Mouse (Mus musculus): Measurements from ENCODE around the gene Mpp6. TPM values are rescaled to one million over a fixed set of nuclear protein-coding genes. Genes with fewer than 3 reads are reported as not detected.

Mpp6 gene
- polyA plus RNA-seq, 2 experiments = 33.9 to 64.8 TPM

DNA sequence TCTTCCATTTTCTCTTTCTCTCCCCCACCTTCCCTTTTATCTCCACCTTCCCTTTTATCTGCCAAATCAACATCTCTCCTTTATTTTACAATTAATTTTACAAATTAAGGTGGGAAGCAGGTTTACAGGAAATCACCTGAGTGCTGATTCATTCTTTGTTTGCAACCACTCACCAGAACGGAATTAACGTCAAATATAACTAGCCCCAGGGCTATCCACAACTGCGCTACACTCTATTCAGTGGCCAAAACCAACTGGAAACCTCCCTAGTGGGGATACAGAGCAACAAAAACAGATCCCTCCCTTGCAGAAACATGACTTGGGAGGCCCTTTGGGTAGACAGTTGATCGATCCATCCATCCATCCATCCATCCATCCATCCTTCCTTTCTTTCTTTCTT, 58.8 kb downstream of the Mpp6 start:
- Histone ChIP-seq H3K4me3 (replicated peaks; ENCODE audit: low read length) (no peak overlapping the region), H3K4me2 (replicated peaks; ENCODE audit: low read depth, low read length, severe bottlenecking) (no peak overlapping the region), H3K27ac (replicated peaks; ENCODE audit: low read depth, low read length) (no peak overlapping the region), H3K4me1 (ENCODE audit: control insufficient read depth, insufficient read depth, low read length) (no peaks in the 10 kb centered on the region), H3K9ac (ENCODE audit: low read depth, low read length, severe bottlenecking) (no peak overlapping the region), H3K27me3 (ENCODE audit: control insufficient read depth, insufficient read depth, low read length) (no peaks in the 10 kb centered on the region), H3K36me3 (ENCODE audit: control insufficient read depth, insufficient read depth, low read length) (peaks cover 7% of the 10 kb centered on the region), H3K9me3 (ENCODE audit: control insufficient read depth, low read length) (peaks cover 8% of the 10 kb centered on the region; the same call in 1 of the 2 replicates)
- WGBS = 85% methylated on average over 4 of the region's 4 CpGs
- TF ChIP-seq POLR2A (IDR thresholded peaks at IDR 0.05; ENCODE audit: borderline replicate concordance, extremely low read depth, insufficient read depth, insufficient read length) = no peak
- DNase-seq (ENCODE audit: low spot score) = no peak
- no peak for ATAC-seq (ENCODE audit: low FRiP score, low read depth)

DNA sequence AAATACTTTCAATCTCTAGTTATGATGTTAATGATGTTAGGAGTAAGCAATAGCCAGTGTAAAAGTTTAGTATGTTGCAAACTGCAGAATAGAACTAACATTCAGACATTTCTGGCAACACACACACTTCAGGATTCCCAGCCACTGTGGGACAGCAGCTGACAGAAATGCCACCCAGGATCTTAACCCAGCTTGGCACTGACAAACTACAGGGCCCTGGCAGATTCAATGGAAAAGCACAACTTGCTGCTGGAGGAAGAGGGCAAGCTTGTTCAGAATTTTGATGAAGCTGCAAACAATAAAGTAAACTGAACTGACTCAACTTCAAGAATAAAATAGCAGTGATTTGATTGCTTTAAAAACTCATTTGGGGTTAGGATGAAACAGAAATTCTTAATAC, 59.7 kb downstream of the Mpp6 start:
- H3K9ac ChIP-seq (ENCODE audit: low read depth, low read length, severe bottlenecking) = no peak overlapping the region
- H3K4me3 ChIP-seq (replicated peaks; ENCODE audit: low read length) = no peak overlapping the region
- no peaks in the 10 kb centered on the region for H3K27me3 ChIP-seq (ENCODE audit: control insufficient read depth, insufficient read depth, low read length)
- peaks cover 7% of the 10 kb centered on the region for H3K36me3 ChIP-seq (ENCODE audit: control insufficient read depth, insufficient read depth, low read length)
- H3K4me2 ChIP-seq (replicated peaks; ENCODE audit: low read depth, low read length, severe bottlenecking) = no peak overlapping the region
- H3K4me1 ChIP-seq (ENCODE audit: control insufficient read depth, insufficient read depth, low read length) = no peaks in the 10 kb centered on the region
- peaks cover 8% of the 10 kb centered on the region; the same call in 1 of the 2 replicates for H3K9me3 ChIP-seq (ENCODE audit: control insufficient read depth, low read length)
- no peak for TF ChIP-seq POLR2A (IDR thresholded peaks at IDR 0.05; ENCODE audit: borderline replicate concordance, extremely low read depth, insufficient read depth, insufficient read length)
- no peak overlapping the region for H3K27ac ChIP-seq (replicated peaks; ENCODE audit: low read depth, low read length)
- ATAC-seq (ENCODE audit: low FRiP score, low read depth) (no peak), DNase-seq (ENCODE audit: low spot score) (no peak)

DNA sequence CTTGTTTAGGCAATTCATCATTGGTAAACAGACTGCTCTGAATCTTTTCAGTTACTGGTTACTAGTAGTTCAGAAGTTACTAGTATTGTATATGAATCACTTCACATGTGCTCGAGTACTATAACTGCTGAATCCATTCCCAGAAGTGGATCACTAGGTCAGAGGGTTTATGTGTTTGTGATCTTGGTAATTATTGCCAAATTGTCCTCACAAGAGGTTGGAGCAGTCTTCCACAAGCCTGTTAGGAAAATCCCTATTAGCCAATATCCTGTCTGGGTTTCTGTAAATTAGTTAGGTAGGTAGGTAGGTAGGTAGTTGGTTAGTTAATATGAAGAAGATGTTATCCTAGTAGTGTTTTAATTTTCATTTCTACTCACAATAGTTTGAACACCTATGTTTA, 65.7 kb downstream of the Mpp6 start:
- H3K27ac ChIP-seq (replicated peaks; ENCODE audit: low read depth, low read length) = no peak overlapping the region
- no peak for DNase-seq (ENCODE audit: low spot score)
- no peak for ATAC-seq (ENCODE audit: low FRiP score, low read depth)
- H3K4me3 ChIP-seq (replicated peaks; ENCODE audit: low read length) = no peak overlapping the region
- peaks cover 2% of the 10 kb centered on the region; the same call in 1 of the 2 replicates for H3K36me3 ChIP-seq (ENCODE audit: control insufficient read depth, insufficient read depth, low read length)
- peaks cover 8% of the 10 kb centered on the region; the same call in 1 of the 2 replicates for H3K9me3 ChIP-seq (ENCODE audit: control insufficient read depth, low read length)
- H3K4me2 ChIP-seq (replicated peaks; ENCODE audit: low read depth, low read length, severe bottlenecking) = no peak overlapping the region
- no peak overlapping the region for H3K9ac ChIP-seq (ENCODE audit: low read depth, low read length, severe bottlenecking)
- TF ChIP-seq POLR2A (IDR thresholded peaks at IDR 0.05; ENCODE audit: borderline replicate concordance, extremely low read depth, insufficient read depth, insufficient read length) = no peak
- H3K4me1 ChIP-seq (ENCODE audit: control insufficient read depth, insufficient read depth, low read length) = no peaks in the 10 kb centered on the region
- H3K27me3 ChIP-seq (ENCODE audit: control insufficient read depth, insufficient read depth, low read length) = no peaks in the 10 kb centered on the region
- 79% methylated on average over 1 of the region's 1 CpGs for WGBS

DNA sequence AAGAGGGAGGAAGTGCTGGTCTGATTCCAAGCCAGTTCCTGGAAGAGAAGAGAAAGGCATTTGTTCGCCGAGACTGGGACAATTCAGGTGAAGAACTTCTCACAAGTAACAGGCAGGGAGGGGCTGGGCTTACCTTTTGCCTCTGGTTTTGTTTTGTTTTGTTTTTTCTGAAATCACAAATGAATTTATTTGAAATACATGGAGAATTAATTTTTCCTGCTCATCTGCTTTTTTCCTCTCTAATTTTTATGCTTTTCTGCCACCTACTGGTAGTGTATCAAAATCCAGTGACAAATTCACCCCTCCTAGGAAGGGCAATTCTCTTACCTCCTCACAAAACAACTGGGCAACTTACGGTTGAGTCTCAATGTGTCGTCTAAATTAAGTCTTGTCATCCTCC, 70.1 kb downstream of the Mpp6 start:
- Histone ChIP-seq H3K4me3 (replicated peaks; ENCODE audit: low read length) (no peak overlapping the region), H3K27ac (replicated peaks; ENCODE audit: low read depth, low read length) (no peak overlapping the region), H3K9ac (ENCODE audit: low read depth, low read length, severe bottlenecking) (no peak overlapping the region), H3K36me3 (ENCODE audit: control insufficient read depth, insufficient read depth, low read length) (peaks cover 29% of the 10 kb centered on the region), H3K27me3 (ENCODE audit: control insufficient read depth, insufficient read depth, low read length) (no peaks in the 10 kb centered on the region), H3K9me3 (ENCODE audit: control insufficient read depth, low read length) (no peaks in the 10 kb centered on the region), H3K4me2 (replicated peaks; ENCODE audit: low read depth, low read length, severe bottlenecking) (no peak overlapping the region), H3K4me1 (ENCODE audit: control insufficient read depth, insufficient read depth, low read length) (no peaks in the 10 kb centered on the region)
- no peak for ATAC-seq (ENCODE audit: low FRiP score, low read depth)
- no peak for TF ChIP-seq POLR2A (IDR thresholded peaks at IDR 0.05; ENCODE audit: borderline replicate concordance, extremely low read depth, insufficient read depth, insufficient read length)
- 78% methylated on average over 4 of the region's 4 CpGs for WGBS
- no peak for DNase-seq (ENCODE audit: low spot score)

DNA sequence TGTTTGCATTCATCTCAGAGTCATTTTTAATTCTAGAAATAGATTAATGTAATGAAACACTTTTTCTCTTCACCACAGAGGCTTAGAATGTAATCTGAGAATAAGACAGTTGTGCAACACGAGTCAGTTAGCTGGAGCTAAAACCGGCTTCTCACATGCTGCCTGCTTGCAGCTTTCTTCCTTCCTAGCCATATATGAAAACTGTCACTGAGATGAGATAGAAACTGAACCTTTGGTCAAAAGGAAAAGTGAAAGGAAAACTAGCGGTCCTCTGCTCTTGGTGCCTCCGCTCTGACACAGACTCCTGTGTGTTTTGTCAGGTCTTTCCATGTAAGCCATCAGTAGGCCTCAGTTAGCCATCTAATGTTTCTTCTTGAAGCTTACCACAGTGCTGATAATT, 77.9 kb downstream of the Mpp6 start:
- Histone ChIP-seq H3K27ac (replicated peaks; ENCODE audit: low read depth, low read length) (no peak overlapping the region), H3K36me3 (ENCODE audit: control insufficient read depth, insufficient read depth, low read length) (peaks cover 28% of the 10 kb centered on the region), H3K4me1 (ENCODE audit: control insufficient read depth, insufficient read depth, low read length) (0 out of 2 replicates have a peak, but pooled peaks cover 4% of the 10 kb centered on the region), H3K27me3 (ENCODE audit: control insufficient read depth, insufficient read depth, low read length) (no peaks in the 10 kb centered on the region), H3K9ac (ENCODE audit: low read depth, low read length, severe bottlenecking) (no peak overlapping the region), H3K9me3 (ENCODE audit: control insufficient read depth, low read length) (no peaks in the 10 kb centered on the region), H3K4me2 (replicated peaks; ENCODE audit: low read depth, low read length, severe bottlenecking) (no peak overlapping the region), H3K4me3 (replicated peaks; ENCODE audit: low read length) (no peak overlapping the region)
- DNase-seq (ENCODE audit: low spot score) = no peak
- no peak for ATAC-seq (ENCODE audit: low FRiP score, low read depth)
- 73% methylated on average over 4 of the region's 4 CpGs for WGBS
- no peak for TF ChIP-seq POLR2A (IDR thresholded peaks at IDR 0.05; ENCODE audit: borderline replicate concordance, extremely low read depth, insufficient read depth, insufficient read length)

DNA sequence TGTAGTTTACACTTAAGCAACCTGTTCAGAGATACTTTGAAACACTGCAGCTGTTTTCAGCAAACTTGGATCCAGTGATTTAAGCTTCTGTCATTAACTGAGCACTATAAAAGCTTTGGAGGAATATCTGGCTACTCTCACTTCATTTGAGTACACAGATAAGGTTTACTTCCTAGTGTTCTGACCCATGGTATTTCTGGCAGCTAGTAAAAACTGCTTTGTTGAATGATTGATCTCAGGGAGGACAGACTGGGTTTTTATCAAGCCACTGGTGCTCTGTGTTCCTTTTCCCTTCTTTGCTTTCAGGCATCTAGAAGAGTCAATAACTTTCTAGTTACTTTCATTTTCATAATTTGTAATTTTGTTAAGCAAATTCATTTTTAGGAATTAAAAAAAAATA, 79.3 kb downstream of the Mpp6 start:
- no peak for TF ChIP-seq POLR2A (IDR thresholded peaks at IDR 0.05; ENCODE audit: borderline replicate concordance, extremely low read depth, insufficient read depth, insufficient read length)
- Histone ChIP-seq H3K27me3 (ENCODE audit: control insufficient read depth, insufficient read depth, low read length) (no peaks in the 10 kb centered on the region), H3K27ac (replicated peaks; ENCODE audit: low read depth, low read length) (no peak overlapping the region), H3K9ac (ENCODE audit: low read depth, low read length, severe bottlenecking) (no peak overlapping the region), H3K4me2 (replicated peaks; ENCODE audit: low read depth, low read length, severe bottlenecking) (no peak overlapping the region), H3K36me3 (ENCODE audit: control insufficient read depth, insufficient read depth, low read length) (peaks cover 16% of the 10 kb centered on the region), H3K9me3 (ENCODE audit: control insufficient read depth, low read length) (no peaks in the 10 kb centered on the region), H3K4me3 (replicated peaks; ENCODE audit: low read length) (no peak overlapping the region), H3K4me1 (ENCODE audit: control insufficient read depth, insufficient read depth, low read length) (0 out of 2 replicates have a peak, but pooled peaks cover 4% of the 10 kb centered on the region)
- DNase-seq (ENCODE audit: low spot score) = no peak
- no peak for ATAC-seq (ENCODE audit: low FRiP score, low read depth)

All from limb, embryonic 14.5 days (tissue).